Mouse (Mus musculus) kidney, adult 2 months (tissue): ENCODE results near the gene Nucb2. TPM values are rescaled to one million over a fixed set of nuclear protein-coding genes. Genes with fewer than 3 reads are reported as not detected.

Experiments
- DNase-seq: peaks from one replicate; pipeline ENCODE4 v3.0.0; 2021
- H3K27ac ChIP-seq: fragments of 200-500 bp; 2 replicates; pipeline ENCODE4 v1.5.1; 2012; ENCODE audit warnings: low read depth, low read length, control low read depth, inconsistent platforms; ENCODE audit not compliant: insufficient read depth
- H3K27me3 ChIP-seq: fragments of 200-500 bp; replicated peaks from 2 replicates; pipeline ENCODE4 v1.6.1; 2012; ENCODE audit warnings: mild to moderate bottlenecking, moderate library complexity, low read length, inconsistent platforms; ENCODE audit not compliant: control insufficient read depth, insufficient read depth
- H3K36me3 ChIP-seq: fragments of 200-500 bp; 2 replicates; pipeline ENCODE4 v1.6.1; 2012; ENCODE audit warnings: mild to moderate bottlenecking, moderate library complexity, low read length, inconsistent platforms; ENCODE audit not compliant: control insufficient read depth, insufficient read depth
- H3K4me1 ChIP-seq: fragments of 200-500 bp; 2 replicates; pipeline ENCODE4 v1.6.1; 2011; ENCODE audit warnings: low read length; ENCODE audit not compliant: control insufficient read depth, insufficient read depth
- H3K4me3 ChIP-seq: fragments of 200-500 bp; 2 replicates; pipeline ENCODE4 v1.5.1; 2011; ENCODE audit warnings: mild to moderate bottlenecking, low read depth, low read length, control low read depth; ENCODE audit not compliant: insufficient read depth
- CTCF ChIP-seq: fragments of 200-500 bp; conservative IDR thresholded peaks from 2 replicates; pipeline ENCODE4 v1.5.1; 2011; ENCODE audit warnings: low read depth, mild to moderate bottlenecking, control low read depth, low read length, moderate library complexity, mixed read lengths; ENCODE audit not compliant: insufficient read depth, insufficient read length
- POLR2A ChIP-seq: fragments of 200-500 bp; IDR thresholded peaks from one replicate; pipeline ENCODE4 v1.6.1; 2011; ENCODE audit warnings: low read depth, low read length, control low read depth
- WGBS: fragments of 180-500 bp; shearing (Covaris S2); methylation state at CpG from one replicate; pipeline ENCODE4 v1.1.7; 2018; 5-methylcytosine and 5-hydroxymethylcytosine counted together
- polyA plus RNA-seq: library from polyadenylated mRNA; depleted of rRNA; stranded (reverse); fragments of >200 nt; gene quantifications from 2 replicates; pipeline ENCODE4 v1.2.3, GENCODE M21; 2012; rRNA removed

The Nucb2 gene
- 2.5 and 3.1 TPM in 2 replicates for polyA plus RNA-seq

DNA sequence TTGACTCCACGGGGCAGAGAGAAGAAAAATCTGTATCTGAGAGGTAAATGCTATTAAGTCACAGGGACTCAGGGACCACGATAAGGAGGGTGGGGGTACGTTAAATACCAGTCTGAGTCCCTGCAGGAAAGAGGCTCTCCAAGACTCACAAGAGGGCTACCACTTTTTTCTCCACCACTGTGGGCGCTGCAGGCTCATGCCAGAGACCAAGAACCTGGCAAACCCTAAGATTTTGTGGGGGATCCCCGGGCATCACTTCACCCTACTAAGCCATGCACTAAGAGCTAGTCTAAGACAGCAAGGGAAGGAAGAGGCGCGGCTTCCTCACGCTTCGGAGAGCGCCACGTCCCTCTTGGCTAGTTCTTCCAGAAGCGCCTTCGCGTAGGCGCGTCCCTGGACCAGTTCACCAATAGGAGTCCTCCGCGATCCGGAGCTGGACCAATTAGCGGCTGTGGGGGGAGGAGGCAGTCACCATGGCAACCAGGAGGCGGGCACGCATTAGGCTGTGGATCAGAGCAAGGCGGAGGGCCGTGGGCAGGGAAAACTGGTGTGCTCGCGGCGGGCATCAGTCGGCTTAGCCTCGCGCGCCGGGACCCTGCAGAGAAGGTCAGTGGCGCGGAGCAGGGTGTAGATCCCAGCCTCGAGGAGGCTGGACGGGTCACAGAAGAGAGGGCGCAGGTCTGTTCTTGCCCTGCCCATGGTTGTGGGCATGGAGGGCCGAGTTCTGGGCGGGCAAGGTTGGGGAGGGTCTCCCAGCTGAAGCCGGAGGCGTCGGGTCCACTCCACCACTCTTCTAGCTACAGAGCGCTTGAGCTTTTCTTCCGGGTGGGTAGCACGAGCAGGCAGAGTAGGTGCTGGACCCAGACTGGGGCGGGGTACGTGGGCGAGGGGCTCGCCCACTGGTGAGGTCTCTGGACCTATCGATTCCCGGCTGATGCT, at the start of gene Nucb2:
Nucb2 (plus strand) TSS at position 491 of the 939 bp plus-strand sequence.
- Histone ChIP-seq H3K4me1 (peaks cover 11% of the 10 kb centered on the region), H3K36me3 (no peaks in the 10 kb centered on the region), H3K4me3 (peak within 1 kb of the TSS; percentile 93), H3K27me3 (no peaks in the 10 kb centered on the region), H3K27ac (peak within 1 kb of the TSS; percentile 64; the same call in 1 of the 2 replicates)
- 1% methylated on average over 51 of the region's 51 CpGs for WGBS
- peak; percentile 30 for TF ChIP-seq POLR2A
- 0 out of 2 replicates have a peak, but pooled peaks have one; percentile 7 for TF ChIP-seq CTCF
- peak; percentile 100 for DNase-seq

DNA sequence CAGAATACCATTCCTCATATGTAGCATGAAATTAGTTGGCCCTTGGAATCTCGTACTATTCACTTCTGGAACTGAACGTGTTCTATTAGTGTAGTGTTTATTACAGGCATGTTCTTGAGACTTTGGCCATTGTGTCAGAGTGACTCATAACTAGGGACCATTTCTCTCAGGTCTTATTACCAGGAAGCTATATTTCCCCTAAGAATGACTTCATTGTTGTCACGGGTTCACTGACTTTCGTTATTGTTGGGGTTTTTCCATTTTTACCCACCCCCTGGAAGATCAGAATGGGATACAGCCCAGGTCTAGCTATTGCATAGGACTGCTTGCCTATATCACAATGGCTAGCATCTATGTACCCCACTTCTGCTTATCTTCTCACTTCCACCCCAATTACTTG, 47.2 kb upstream of the Nucb2 start:
- no peak for DNase-seq

DNA sequence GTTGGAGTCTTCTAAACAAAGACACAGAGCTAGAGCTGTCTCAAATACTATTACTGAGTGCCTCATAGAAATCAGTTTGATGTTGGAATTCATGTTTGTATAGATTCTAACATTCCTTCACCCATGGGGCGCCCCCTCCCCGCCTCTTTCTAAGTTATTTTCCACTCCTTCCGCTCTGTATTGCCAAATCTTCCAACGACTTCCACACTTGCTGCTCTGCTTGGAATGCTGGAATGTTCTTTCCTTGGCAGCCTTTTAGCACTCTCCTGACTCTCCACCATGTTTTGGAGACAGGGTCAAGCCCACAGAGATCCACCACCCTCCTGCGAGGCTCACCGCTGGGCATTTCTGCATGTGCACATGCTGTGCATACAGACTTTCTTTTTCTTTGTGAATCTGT, 46.8 kb upstream of the Nucb2 start:
- Histone ChIP-seq H3K36me3 (no peaks in the 10 kb centered on the region), H3K4me1 (peaks cover 5% of the 10 kb centered on the region; the same call in 1 of the 2 replicates), H3K4me3 (no peak overlapping the region), H3K27me3 (no peaks in the 10 kb centered on the region), H3K27ac (0 out of 2 replicates have a peak overlapping the region, but pooled peaks have one; percentile 39)
- WGBS: 65% methylated on average over 6 of the region's 6 CpGs
- DNase-seq: peak; percentile 17
- no peak for TF ChIP-seq POLR2A
- no peak for TF ChIP-seq CTCF

More for the DNA sequence above, 47.2 kb upstream of the Nucb2 start:
- Histone ChIP-seq H3K27ac (no peak overlapping the region), H3K4me1 (peaks cover 5% of the 10 kb centered on the region; the same call in 1 of the 2 replicates), H3K27me3 (no peaks in the 10 kb centered on the region), H3K4me3 (no peak overlapping the region), H3K36me3 (no peaks in the 10 kb centered on the region)
- WGBS: 56% methylated on average over 4 of the region's 4 CpGs
- TF ChIP-seq CTCF: no peak
- no peak for TF ChIP-seq POLR2A

DNA sequence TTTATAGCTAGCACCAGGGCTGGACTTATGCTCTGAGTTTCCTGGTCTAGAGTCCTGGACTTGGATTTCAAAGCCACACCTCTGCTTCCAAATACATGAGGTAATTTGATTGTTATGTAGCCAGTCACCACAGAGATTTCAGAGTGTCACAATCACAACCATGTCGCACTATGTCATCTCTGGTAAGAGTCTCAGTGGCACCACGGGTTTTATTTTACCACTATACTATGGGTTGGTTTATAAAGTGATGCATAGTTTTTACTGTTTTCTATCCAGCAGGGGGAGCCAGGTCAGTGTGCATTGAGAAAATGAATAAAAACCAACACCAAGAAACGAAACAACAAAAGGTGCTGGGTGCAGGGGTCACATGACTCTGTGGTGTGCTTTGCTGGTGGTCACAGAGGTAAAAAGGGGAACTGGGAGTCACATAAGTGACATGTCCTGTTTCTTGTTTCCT, 45.2 kb upstream of the Nucb2 start:
- peaks cover 5% of the 10 kb centered on the region; the same call in 1 of the 2 replicates for H3K4me1 ChIP-seq

DNA sequence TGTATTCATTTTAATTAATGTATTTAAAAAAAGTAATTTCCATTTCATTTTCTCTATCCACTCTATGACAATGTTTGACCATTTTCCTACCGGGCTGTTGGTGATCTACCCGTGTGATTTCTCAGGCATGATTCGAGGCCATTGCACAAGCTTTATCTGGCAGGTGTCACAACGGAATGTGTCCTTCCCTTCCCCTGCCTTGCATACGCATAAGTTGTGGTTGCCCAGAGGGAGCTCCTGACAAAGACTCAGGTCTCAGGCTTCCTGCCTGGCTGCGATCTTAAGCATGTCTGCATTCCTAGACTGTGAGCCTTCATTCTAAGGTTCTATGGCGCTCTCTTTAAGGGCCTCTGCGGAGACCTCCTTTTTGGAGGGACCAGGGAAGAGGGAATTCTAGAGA, 42.1 kb upstream of the Nucb2 start:
- TF ChIP-seq POLR2A (no peak), CTCF (no peak)
- no peaks in the 10 kb centered on the region for H3K36me3 ChIP-seq
- no peak for DNase-seq
- H3K4me1 ChIP-seq: peaks cover 5% of the 10 kb centered on the region; the same call in 1 of the 2 replicates
- H3K27ac ChIP-seq: no peak overlapping the region
- no peak overlapping the region for H3K4me3 ChIP-seq
- H3K27me3 ChIP-seq: no peaks in the 10 kb centered on the region
- 61% methylated on average over 8 of the region's 8 CpGs for WGBS

More for the DNA sequence above, 45.2 kb upstream of the Nucb2 start:
- H3K27ac ChIP-seq: 0 out of 2 replicates have a peak overlapping the region, but pooled peaks have one; percentile 18
- peak; percentile 43 for TF ChIP-seq CTCF
- TF ChIP-seq POLR2A: no peak
- 17% methylated on average over 3 of the region's 3 CpGs for WGBS
- peak; percentile 54 for DNase-seq
- H3K27me3 ChIP-seq: no peaks in the 10 kb centered on the region
- no peak overlapping the region for H3K4me3 ChIP-seq
- no peaks in the 10 kb centered on the region for H3K36me3 ChIP-seq

DNA sequence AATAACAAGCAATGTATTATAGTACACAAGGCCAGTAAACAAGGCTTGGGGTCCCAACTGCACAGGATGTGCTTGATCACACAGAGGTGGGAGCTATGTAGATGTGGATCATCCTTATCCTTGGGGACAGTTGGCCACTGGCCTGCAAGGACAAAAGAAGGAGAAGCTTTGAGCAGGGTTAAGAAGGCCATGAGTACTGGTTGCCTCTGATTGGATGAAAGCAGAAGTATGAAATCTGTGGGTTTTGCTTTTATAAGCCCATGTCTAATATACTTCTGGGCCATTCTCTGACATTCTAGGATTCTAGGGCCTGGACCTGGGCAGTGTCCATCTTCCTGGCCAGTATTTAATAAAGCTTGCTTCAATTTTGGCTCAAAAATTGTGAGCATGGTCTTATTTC, 28.3 kb upstream of the Nucb2 start:
- Histone ChIP-seq H3K27ac (no peak overlapping the region), H3K36me3 (no peaks in the 10 kb centered on the region), H3K4me3 (no peak overlapping the region), H3K27me3 (no peaks in the 10 kb centered on the region), H3K4me1 (no peaks in the 10 kb centered on the region)
- DNase-seq: no peak
- TF ChIP-seq CTCF (no peak), POLR2A (no peak)

DNA sequence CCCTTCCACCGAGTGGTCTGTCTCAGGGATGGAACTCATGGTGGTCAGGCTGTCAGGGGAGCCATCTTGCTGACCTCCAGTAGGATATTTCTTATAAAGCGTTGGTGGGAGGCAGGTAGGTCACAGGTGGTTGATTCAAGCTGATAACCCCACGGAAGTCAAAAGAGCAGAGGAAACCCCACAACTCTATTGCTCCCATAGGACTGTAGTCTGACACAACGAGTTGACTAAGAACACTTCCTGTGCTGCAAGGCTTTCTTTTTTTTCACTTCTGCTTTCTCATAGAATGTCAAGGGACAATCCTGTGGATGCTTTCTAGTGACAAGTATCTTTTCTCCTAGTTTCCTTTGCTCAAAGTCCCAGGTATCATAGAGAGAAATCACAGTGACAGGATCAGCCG, 27.9 kb upstream of the Nucb2 start:
- Histone ChIP-seq H3K27ac (no peak overlapping the region), H3K4me1 (no peaks in the 10 kb centered on the region), H3K4me3 (no peak overlapping the region), H3K36me3 (no peaks in the 10 kb centered on the region), H3K27me3 (no peaks in the 10 kb centered on the region)
- 76% methylated on average over 5 of the region's 5 CpGs for WGBS
- TF ChIP-seq CTCF: no peak
- TF ChIP-seq POLR2A: no peak
- no peak for DNase-seq
